Mouse (Mus musculus): ENCODE results near the gene Rragd.

DNA sequence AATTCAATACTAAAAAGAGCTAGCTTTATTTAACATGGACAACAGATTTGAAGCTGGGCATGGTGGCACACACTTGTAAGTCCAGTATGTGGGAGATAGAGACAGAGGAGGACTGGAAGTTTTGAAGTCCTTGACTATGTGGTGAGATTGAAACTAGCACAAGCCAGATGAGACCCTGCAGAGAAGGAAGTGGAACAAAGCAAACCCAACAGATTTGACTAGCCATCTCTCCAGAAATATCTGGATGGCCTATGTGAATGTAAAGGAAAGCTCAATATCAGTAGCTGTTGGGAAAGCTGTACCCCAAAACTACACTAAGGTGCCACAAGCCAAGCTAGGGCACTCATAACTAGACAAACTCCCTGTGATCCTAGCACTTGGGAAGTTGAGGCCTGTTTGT is 71.6 kb downstream of the Rragd start:
- TF ChIP-seq CTCF (IDR thresholded peaks at IDR 0.05; ENCODE audit: borderline replicate concordance, insufficient read depth, low read depth, low read length) (no peak), POLR2A (IDR thresholded peaks at IDR 0.05; ENCODE audit: borderline replicate concordance, insufficient read depth, low read length) (no peak)
